Mouse (Mus musculus): Measurements from ENCODE around the gene Hopx. TPM values are rescaled to one million over a fixed set of nuclear protein-coding genes. Genes with fewer than 3 reads are reported as not detected.

The Hopx gene
- polyA plus RNA-seq, 1 experiment from 2014 or later: 0.30 TPM

- Histone ChIP-seq H3K9me3 (no peaks in the 10 kb centered on the region), H3K27ac (no peak overlapping the region), H3K4me3 (no peak overlapping the region), H3K36me3 (no peaks in the 10 kb centered on the region), H3K4me2 (no peak overlapping the region), H3K4me1 (no peaks in the 10 kb centered on the region), H3K9ac (no peak overlapping the region), H3K27me3 (no peaks in the 10 kb centered on the region)
- ATAC-seq (ENCODE audit: insufficient number of reproducible peaks, insufficient read depth, low FRiP score, low TSS enrichment, low read depth): no peak
- WGBS: 82% methylated on average over 16 of the region's 16 CpGs
Measured at GRCm38 (mm10) chr5:77130310-77131020, 15.5 kb upstream of the Hopx start.

GRCm38 (mm10) chr5:77129907-77130306, 15.0 kb upstream of the Hopx start:
- no peaks in the 10 kb centered on the region for H3K36me3 ChIP-seq
- no peaks in the 10 kb centered on the region for H3K27me3 ChIP-seq
- no peak overlapping the region for H3K9ac ChIP-seq
- no peak overlapping the region for H3K27ac ChIP-seq
- no peak overlapping the region for H3K4me3 ChIP-seq
- no peak for ATAC-seq (ENCODE audit: insufficient number of reproducible peaks, insufficient read depth, low FRiP score, low TSS enrichment, low read depth)
- no peaks in the 10 kb centered on the region for H3K9me3 ChIP-seq
- H3K4me1 ChIP-seq: no peaks in the 10 kb centered on the region
- 78% methylated on average over 2 of the region's 2 CpGs for WGBS
- H3K4me2 ChIP-seq: no peak overlapping the region

DNA sequence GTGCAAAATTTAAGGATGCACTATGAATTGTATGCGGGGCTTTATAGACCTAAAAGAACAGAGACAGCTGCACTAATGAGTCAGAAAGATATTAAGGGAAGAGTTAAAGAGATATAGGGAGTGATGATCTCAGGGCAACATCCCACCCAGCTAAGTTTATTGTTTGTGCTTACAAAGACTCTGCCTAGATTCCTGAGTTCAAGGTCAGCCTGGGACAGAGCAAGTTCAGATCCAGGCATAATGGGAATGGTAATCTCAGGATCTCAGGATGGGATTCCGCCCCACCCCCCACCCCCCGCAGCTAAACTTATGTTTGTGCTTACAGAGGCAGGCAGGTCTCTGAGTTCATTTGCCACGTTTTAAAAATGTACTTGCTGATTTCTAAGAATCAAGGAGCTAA, 13.9 kb upstream of the Hopx start:
- Histone ChIP-seq H3K4me2 (no peak overlapping the region), H3K27me3 (no peaks in the 10 kb centered on the region), H3K27ac (no peak overlapping the region), H3K36me3 (no peaks in the 10 kb centered on the region), H3K9ac (no peak overlapping the region), H3K9me3 (no peaks in the 10 kb centered on the region), H3K4me1 (peaks cover 3% of the 10 kb centered on the region; the same call in 1 of the 2 replicates), H3K4me3 (no peak overlapping the region)
- ATAC-seq (ENCODE audit: insufficient number of reproducible peaks, insufficient read depth, low FRiP score, low TSS enrichment, low read depth): no peak
- 86% methylated on average over 4 of the region's 4 CpGs for WGBS

DNA sequence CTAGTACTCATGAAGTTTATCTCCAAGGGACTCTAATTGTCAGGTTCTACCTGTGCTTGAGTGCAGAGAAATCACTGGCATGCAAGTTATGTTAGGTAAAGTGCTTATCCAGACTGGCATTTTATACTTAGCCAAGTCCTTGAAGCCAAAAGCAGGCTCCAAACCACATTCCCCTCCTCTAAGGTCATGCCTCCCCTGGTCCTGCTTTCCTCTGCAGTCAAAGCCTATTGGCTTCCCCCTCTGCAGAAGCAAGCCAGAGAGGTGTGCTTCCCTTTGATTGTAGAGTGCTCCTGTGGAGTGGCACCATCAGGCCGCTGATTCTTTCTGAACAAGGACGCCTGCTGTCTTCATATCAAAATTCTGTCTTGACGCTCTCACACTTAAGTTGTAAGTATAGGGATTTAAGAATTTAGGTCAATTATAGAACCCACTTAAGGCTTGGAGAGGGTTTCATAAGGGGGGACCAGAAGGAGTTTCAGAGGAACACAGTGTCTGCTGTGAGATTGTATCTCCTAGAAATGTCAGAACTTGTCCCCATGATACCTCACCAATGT, 11.6 kb upstream of the Hopx start:
- peaks cover 22% of the 10 kb centered on the region for H3K4me1 ChIP-seq
- no peak overlapping the region for H3K9ac ChIP-seq
- no peaks in the 10 kb centered on the region for H3K27me3 ChIP-seq
- H3K4me2 ChIP-seq: no peak overlapping the region
- 88% methylated on average over 3 of the region's 3 CpGs for WGBS
- H3K36me3 ChIP-seq: no peaks in the 10 kb centered on the region
- no peak for ATAC-seq (ENCODE audit: insufficient number of reproducible peaks, insufficient read depth, low FRiP score, low TSS enrichment, low read depth)
- H3K27ac ChIP-seq: no peak overlapping the region
- no peaks in the 10 kb centered on the region for H3K9me3 ChIP-seq
- H3K4me3 ChIP-seq: no peak overlapping the region

DNA sequence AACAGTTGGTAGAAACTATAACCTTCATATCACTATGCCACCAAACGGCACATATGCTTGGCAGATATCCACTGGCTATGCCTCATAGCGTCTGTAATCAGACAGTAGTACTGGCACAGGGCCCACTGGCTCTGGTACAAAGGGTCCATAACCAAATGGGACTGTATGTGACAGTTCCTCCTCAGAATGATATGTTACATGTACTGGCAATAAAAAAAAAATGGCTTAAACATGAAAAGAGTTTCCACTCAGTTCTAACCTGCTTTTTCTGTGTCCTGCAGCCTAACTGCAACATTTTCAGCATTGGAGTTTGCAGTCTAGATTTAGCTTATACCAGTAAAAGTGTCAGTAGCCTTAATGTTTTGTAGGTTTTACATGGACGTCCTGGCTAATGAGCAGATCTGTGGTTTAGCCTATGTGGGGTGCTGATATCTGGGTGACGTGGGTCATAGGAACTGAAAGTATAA, 9.9 kb upstream of the Hopx start:
- Histone ChIP-seq H3K36me3 (no peaks in the 10 kb centered on the region), H3K27me3 (no peaks in the 10 kb centered on the region), H3K4me2 (no peak overlapping the region), H3K4me1 (peaks cover 22% of the 10 kb centered on the region), H3K9me3 (no peaks in the 10 kb centered on the region), H3K4me3 (no peak overlapping the region), H3K27ac (no peak overlapping the region), H3K9ac (no peak overlapping the region)
- ATAC-seq (ENCODE audit: insufficient number of reproducible peaks, insufficient read depth, low FRiP score, low TSS enrichment, low read depth): no peak
- WGBS: 69% methylated on average over 4 of the region's 4 CpGs

- Histone ChIP-seq H3K9me3 (no peaks in the 10 kb centered on the region), H3K4me1 (peaks cover 22% of the 10 kb centered on the region), H3K4me3 (no peak overlapping the region), H3K4me2 (no peak overlapping the region), H3K9ac (no peak overlapping the region), H3K27me3 (no peaks in the 10 kb centered on the region), H3K27ac (no peak overlapping the region), H3K36me3 (no peaks in the 10 kb centered on the region)
- WGBS: 61% methylated on average over 4 of the region's 4 CpGs
- ATAC-seq (ENCODE audit: insufficient number of reproducible peaks, insufficient read depth, low FRiP score, low TSS enrichment, low read depth): no peak
Measured at GRCm38 (mm10) chr5:77124165-77124564, 9.2 kb upstream of the Hopx start.

DNA sequence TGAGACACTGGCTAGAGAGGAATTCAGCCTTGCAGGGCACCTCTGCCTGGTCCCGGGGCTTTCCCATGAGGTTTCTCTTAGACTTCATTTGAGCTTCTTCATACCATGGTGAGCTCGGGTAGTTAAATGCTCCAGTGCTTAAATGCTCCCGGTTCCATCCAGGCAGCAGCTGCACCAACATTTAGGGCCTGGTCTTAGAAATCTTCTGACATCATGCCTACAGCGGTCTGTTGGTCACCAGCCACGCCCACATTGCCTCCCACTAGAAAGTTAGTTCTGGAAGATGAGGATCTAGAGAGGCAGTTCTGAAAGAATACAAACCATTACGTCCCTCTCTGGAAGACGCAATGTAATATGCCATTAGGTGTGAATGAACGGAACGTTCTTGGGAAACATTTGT, 8.7 kb upstream of the Hopx start:
- no peak for ATAC-seq (ENCODE audit: insufficient number of reproducible peaks, insufficient read depth, low FRiP score, low TSS enrichment, low read depth)
- H3K36me3 ChIP-seq: no peaks in the 10 kb centered on the region

DNA sequence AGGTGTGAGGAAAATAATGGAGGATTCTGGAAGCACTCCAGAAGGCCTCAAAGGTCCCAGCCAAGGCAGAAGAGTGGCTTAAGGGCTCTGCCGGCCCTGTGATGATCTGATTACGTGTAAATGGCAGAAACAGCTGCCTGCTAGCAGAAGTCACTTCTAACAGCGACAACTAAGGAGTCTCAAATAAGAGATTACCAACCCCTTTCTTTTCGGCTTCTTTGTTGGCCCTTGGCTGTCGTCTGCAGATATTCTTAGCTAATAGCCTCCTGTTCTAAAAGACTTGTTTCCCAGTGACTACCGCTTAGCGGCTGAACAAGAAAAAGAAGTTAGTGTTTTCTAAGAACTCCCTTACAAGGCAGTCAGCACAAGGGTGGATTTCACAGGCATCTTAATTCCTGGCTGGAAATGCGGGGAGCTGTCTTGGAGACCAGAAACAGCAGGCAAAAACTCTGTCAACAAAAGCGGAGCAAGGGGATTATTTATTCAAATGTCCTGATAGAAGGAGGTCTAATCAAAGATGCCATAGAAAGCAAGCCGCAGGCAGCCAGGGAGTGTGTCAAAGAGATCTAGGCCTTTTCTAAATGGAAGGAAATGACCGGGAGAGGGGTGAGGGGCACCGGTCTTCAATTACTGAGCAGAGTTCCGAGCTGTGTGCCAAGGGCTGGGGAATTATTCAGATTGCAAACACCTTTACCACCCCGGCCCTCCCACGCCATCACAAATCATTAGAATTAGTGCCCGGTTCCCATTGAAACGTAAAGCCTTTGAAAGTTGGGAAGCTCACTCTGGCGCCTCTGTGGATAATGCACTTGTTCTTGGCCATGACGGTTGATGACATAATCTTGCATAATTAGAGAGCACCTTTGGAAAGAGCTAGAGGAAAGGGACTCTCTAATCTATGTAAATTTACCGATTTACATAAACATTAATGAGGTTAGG, 7.6 kb upstream of the Hopx start:
- Histone ChIP-seq H3K27ac (0 out of 2 replicates have a peak overlapping the region, but pooled peaks have one; percentile 22), H3K9me3 (no peaks in the 10 kb centered on the region), H3K4me1 (peaks cover 22% of the 10 kb centered on the region), H3K4me2 (peak overlapping the region; percentile 32), H3K27me3 (no peaks in the 10 kb centered on the region), H3K4me3 (no peak overlapping the region), H3K36me3 (no peaks in the 10 kb centered on the region), H3K9ac (peak overlapping the region; percentile 46; the same call in 1 of the 2 replicates)
- ATAC-seq (ENCODE audit: insufficient number of reproducible peaks, insufficient read depth, low FRiP score, low TSS enrichment, low read depth): no peak
- 11% methylated on average over 20 of the region's 20 CpGs for WGBS

More for the DNA sequence above, 8.7 kb upstream of the Hopx start:
- Histone ChIP-seq H3K4me2 (no peak overlapping the region), H3K9me3 (no peaks in the 10 kb centered on the region), H3K4me3 (no peak overlapping the region), H3K4me1 (peaks cover 22% of the 10 kb centered on the region), H3K27ac (no peak overlapping the region), H3K27me3 (no peaks in the 10 kb centered on the region), H3K9ac (no peak overlapping the region)
- WGBS: 61% methylated on average over 9 of the region's 9 CpGs

GRCm38 (mm10) chr5:77120701-77121100, 5.8 kb upstream of the Hopx start:
- no peak for ATAC-seq (ENCODE audit: insufficient number of reproducible peaks, insufficient read depth, low FRiP score, low TSS enrichment, low read depth)
- H3K27ac ChIP-seq: no peak overlapping the region
- H3K27me3 ChIP-seq: no peaks in the 10 kb centered on the region
- H3K4me2 ChIP-seq: no peak overlapping the region
- H3K4me3 ChIP-seq: no peak overlapping the region
- no peak overlapping the region for H3K9ac ChIP-seq
- 88% methylated on average over 7 of the region's 7 CpGs for WGBS
- H3K9me3 ChIP-seq: no peaks in the 10 kb centered on the region
- no peaks in the 10 kb centered on the region for H3K36me3 ChIP-seq
- peaks cover 22% of the 10 kb centered on the region for H3K4me1 ChIP-seq

DNA sequence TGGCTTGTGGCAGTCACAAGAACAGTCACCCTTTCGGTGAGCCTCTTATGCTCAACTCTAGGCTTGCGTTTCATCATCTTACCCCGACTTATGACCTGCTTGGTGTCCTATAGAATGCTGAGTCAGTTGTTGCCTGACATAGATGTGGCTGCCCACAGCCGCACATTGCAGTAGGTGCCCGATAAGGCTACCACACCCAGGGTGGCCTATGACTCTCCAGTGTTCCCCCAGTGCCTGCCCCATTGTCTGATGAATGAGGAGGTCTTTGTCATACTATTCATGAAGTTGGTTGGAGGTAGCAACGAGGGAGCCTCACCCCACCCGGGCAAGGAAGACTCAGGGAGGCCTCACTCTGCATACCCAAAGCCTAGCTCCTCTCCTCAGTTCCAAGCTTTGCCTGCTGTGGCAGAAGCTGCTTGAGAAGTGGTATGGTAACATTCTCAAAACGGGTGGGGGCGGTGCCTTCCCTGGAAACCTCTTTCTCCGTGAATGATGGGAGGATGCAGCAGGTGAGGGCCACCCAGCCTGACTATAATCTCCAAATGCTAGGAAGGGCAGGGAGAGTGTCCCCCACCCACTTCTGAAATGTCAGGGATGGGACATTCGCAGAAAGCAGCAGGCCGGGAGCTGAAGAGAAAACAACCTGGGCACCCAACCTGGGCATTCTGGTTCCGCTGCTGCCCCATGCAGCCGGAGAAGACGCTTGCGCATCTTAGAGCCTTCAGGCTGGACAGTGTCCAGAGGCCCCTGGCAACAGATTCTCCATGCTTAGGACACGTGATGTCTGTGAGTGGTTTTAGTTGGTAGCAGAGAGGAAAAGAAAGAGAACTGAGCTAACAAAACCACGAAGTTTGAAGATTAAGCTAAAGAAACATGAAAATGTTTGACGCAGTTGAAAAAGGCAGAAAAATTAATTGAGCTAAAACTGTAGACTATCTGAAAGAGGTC, 4.8 kb upstream of the Hopx start:
- Histone ChIP-seq H3K4me3 (no peak overlapping the region), H3K4me1 (peaks cover 30% of the 10 kb centered on the region), H3K27me3 (no peaks in the 10 kb centered on the region), H3K36me3 (no peaks in the 10 kb centered on the region), H3K9ac (no peak overlapping the region), H3K4me2 (no peak overlapping the region), H3K27ac (no peak overlapping the region), H3K9me3 (no peaks in the 10 kb centered on the region)
- ATAC-seq (ENCODE audit: insufficient number of reproducible peaks, insufficient read depth, low FRiP score, low TSS enrichment, low read depth): no peak
- 82% methylated on average over 19 of the region's 19 CpGs for WGBS

- Histone ChIP-seq H3K4me2 (no peak overlapping the region), H3K27me3 (no peaks in the 10 kb centered on the region), H3K4me1 (peaks cover 8% of the 10 kb centered on the region; the same call in 1 of the 2 replicates), H3K4me3 (no peak overlapping the region), H3K9me3 (no peaks in the 10 kb centered on the region), H3K36me3 (no peaks in the 10 kb centered on the region), H3K9ac (no peak overlapping the region), H3K27ac (peak overlapping the region; percentile 33; the same call in 1 of the 2 replicates)
- WGBS: 73% methylated on average over 9 of the region's 9 CpGs
- ATAC-seq (ENCODE audit: insufficient number of reproducible peaks, insufficient read depth, low FRiP score, low TSS enrichment, low read depth): no peak
Measured at GRCm38 (mm10) chr5:77115732-77116131, 811 bp upstream of the Hopx start.
